Mouse (Mus musculus) heart, postnatal 36 days (tissue): ENCODE results near the gene Gas6. TPM values are rescaled to one million over a fixed set of nuclear protein-coding genes. Genes with fewer than 3 reads are reported as not detected.
A peak's percentile ranks its signal among the peaks of the same experiment; 100 is the strongest.

Source experiments
- DNase-seq, 2 experiments: peaks; one replicate each; pipeline ENCODE4 v3.0.0; 2021 to 2022
- intact Hi-C: fragments of 180-260 bp; cut with DNase I; formaldehyde crosslinking; loops from one replicate; pipeline ENCODE4 v1.15.1; 2025
- total RNA-seq, 2 experiments: library from RNA; stranded (reverse); gene quantifications; 2 replicates each; pipeline ENCODE4 v1.2.3; 2021

The Gas6 gene
- total RNA-seq, 2 experiments from 2014 or later: 117 to 135 TPM

- intact Hi-C loops: no loop called here
- no peak for DNase-seq
These were observed 75.1 kb downstream of the Gas6 start for GRCm38 (mm10) chr8:13419111-13419639.

GRCm38 (mm10) chr8:13415879-13416278 lies 78.4 kb downstream of the Gas6 start:
- DNase-seq: peak in 1 of 2 experiments; percentile 42
- intact Hi-C loops: no loop called here

Other genes starting within 250 kb of the Gas6 start
- gene Adprhl1, start 240.3 kb downstream of the Gas6 start, total RNA-seq: 100 to 1,000 TPM; 573 to 582 TPM
- gene Dcun1d2, start 206.4 kb downstream of the Gas6 start, total RNA-seq: 10 to 100 TPM; 49.1 to 58.1 TPM
- gene Tmco3, start 206.3 kb downstream of the Gas6 start, total RNA-seq: 10 to 100 TPM; 29.4 to 29.7 TPM
- 10 to 100 TPM; 32.3 to 35.0 TPM for gene Tfdp1, start 155.7 kb downstream of the Gas6 start, total RNA-seq
- not detected for gene Atp4b, start 97.7 kb downstream of the Gas6 start, total RNA-seq
- gene Grk1, start 89.4 kb downstream of the Gas6 start, total RNA-seq: not detected
- gene Tmem255b, start 59.3 kb downstream of the Gas6 start, total RNA-seq: 1 to 10 TPM; 6.3 to 6.7 TPM
- not detected for gene 1700029H14Rik, start 68.0 kb upstream of the Gas6 start, total RNA-seq
- 10 to 100 TPM; 18.0 to 21.1 TPM for gene Rasa3, start 183.1 kb upstream of the Gas6 start, total RNA-seq
- not detected for gene Cfap97d2, start 211.4 kb upstream of the Gas6 start, total RNA-seq